Comparison of ENCODE assay signal across 1 mouse cellular context in the genomic region with DNA sequence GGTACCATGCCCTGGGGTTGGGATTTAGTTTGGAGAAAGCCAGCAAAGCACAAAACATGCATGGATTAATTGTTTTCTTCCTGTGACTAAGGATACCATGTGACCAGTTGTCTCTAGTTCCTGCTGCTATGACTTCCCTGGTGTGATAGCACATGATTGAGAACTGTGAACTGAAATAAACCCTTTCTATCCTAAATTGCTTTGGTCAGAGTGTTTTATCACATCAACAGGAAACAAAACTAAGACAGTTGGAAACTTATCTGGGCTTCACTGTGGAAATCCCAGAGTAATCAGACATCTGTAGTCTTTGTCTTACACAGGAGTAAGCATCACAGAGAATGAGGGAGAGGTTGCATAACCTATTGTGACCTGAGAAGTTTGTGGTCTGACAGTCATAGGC.
TF ChIP-seq lines count a peak whose summit lies in the region.

No protein-coding gene starts in this region.

TF ChIP-seq in MEL, 35 proteins besides CTCF, POLR2A, EP300 and RAD21 (continued from another document):
- TF ChIP-seq ZC3H11A (IDR thresholded peaks at IDR 0.05; ENCODE audit: low read depth, low read length) (no peak), CHD2 (IDR thresholded peaks at IDR 0.05; ENCODE audit: low read length) (no peak), CHD1 (IDR thresholded peaks at IDR 0.05; ENCODE audit: low read depth, low read length) (no peak), NRF1 (IDR thresholded peaks at IDR 0.05; ENCODE audit: insufficient read depth, low read depth, low read length, poor library complexity, severe bottlenecking) (no peak), HCFC1 (IDR thresholded peaks at IDR 0.05; ENCODE audit: low read depth, low read length) (no peak), GATA1 (IDR thresholded peaks at IDR 0.05; ENCODE audit: low read depth, low read length) (peak; percentile 50), TBP (IDR thresholded peaks at IDR 0.05; ENCODE audit: low read depth, low read length) (no peak), MAZ (IDR thresholded peaks at IDR 0.05; ENCODE audit: low read depth, low read length) (no peak)
